Mouse (Mus musculus) kidney, embryonic 16.5 days (tissue): ENCODE measurements around the gene Bsn. TPM values are rescaled to one million over a fixed set of nuclear protein-coding genes. Genes with fewer than 3 reads are reported as not detected.

Experiments
- ATAC-seq: fragments of 200-750 bp; cut with Nextera tagmentation; 2 replicates; pipeline ENCODE4 v1.8.0; 2017; ENCODE audit warnings: moderate TSS enrichment; ENCODE audit not compliant: low FRiP score, low TSS enrichment
- H3K27ac ChIP-seq: fragments of 300-500 bp; sonication (generic); 2 replicates; pipeline ENCODE4 v1.5.1; 2014; ENCODE audit warnings: low read length
- H3K27me3 ChIP-seq: fragments of 300-500 bp; sonication (generic); 2 replicates; pipeline ENCODE4 v1.6.1; 2014; ENCODE audit warnings: low read length, control low read depth, mixed read lengths; ENCODE audit not compliant: insufficient read depth
- H3K36me3 ChIP-seq: fragments of 300-500 bp; sonication (generic); 2 replicates; pipeline ENCODE4 v1.6.1; 2014; ENCODE audit warnings: low read length, control low read depth, mixed read lengths; ENCODE audit not compliant: insufficient read depth
- H3K4me1 ChIP-seq: fragments of 300-500 bp; sonication (generic); 2 replicates; pipeline ENCODE4 v1.6.1; 2014; ENCODE audit warnings: low read length, control low read depth, mixed read lengths; ENCODE audit not compliant: insufficient read depth
- H3K4me2 ChIP-seq: fragments of 300-500 bp; sonication (generic); replicated peaks from 2 replicates; pipeline ENCODE4 v1.6.1; 2014; ENCODE audit warnings: low read depth, low read length
- H3K4me3 ChIP-seq: fragments of 300-500 bp; sonication (generic); 2 replicates; pipeline ENCODE4 v1.5.1; 2014; ENCODE audit warnings: mild to moderate bottlenecking, low read length
- H3K9ac ChIP-seq: fragments of 300-500 bp; sonication (generic); replicated peaks from 2 replicates; pipeline ENCODE4 v1.6.1; 2014; ENCODE audit warnings: low read length
- H3K9me3 ChIP-seq: fragments of 300-500 bp; sonication (generic); 2 replicates; pipeline ENCODE4 v1.6.1; 2016; ENCODE audit warnings: low read length, control low read depth
- WGBS: fragments of 180-500 bp; shearing (Covaris S2); extraction: QIAGEN DNeasy Blood & Tissue Kit; methylation state at CpG from one replicate; pipeline ENCODE4 v1.1.7; 2014; 5-methylcytosine and 5-hydroxymethylcytosine counted together
- polyA plus RNA-seq: library from polyadenylated mRNA; unstranded; fragments of >200 nt; fragmentation: Nextera tagmentation; extraction: Ambion mirVana; gene quantifications from 2 replicates; pipeline ENCODE4 v1.2.1, GENCODE M21; 2015

The Bsn gene
- polyA plus RNA-seq, 1 experiment from 2014 or later: 0.67 TPM

DNA sequence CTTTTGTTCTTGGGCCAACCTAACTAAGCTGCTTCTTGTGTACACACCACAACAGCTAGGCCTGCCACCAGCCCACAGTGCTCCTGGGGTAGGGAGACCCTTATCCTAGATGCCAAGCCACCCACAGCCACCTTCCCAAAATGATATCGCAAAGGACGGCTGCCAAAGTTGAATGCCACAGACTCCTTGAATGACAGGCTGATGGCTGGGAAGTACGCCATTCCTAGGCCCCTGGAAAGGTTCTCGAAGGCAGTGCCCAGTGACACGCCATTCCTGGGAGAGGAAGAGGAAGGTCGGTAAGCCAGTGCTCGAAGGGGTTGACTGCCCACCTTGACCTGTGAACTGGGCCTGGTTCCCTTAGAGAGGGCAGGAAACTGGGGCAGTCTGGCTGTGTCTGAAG is 120.7 kb downstream of the Bsn start:
- H3K4me3 ChIP-seq: no peak overlapping the region
- H3K36me3 ChIP-seq: peaks cover 14% of the 10 kb centered on the region
- H3K9me3 ChIP-seq: no peaks in the 10 kb centered on the region
- H3K9ac ChIP-seq: no peak overlapping the region
- H3K4me1 ChIP-seq: no peaks in the 10 kb centered on the region
- no peak for ATAC-seq
- no peak overlapping the region for H3K27ac ChIP-seq
- H3K4me2 ChIP-seq: no peak overlapping the region
- no peaks in the 10 kb centered on the region for H3K27me3 ChIP-seq
- 87% methylated on average over 7 of the region's 7 CpGs for WGBS

DNA sequence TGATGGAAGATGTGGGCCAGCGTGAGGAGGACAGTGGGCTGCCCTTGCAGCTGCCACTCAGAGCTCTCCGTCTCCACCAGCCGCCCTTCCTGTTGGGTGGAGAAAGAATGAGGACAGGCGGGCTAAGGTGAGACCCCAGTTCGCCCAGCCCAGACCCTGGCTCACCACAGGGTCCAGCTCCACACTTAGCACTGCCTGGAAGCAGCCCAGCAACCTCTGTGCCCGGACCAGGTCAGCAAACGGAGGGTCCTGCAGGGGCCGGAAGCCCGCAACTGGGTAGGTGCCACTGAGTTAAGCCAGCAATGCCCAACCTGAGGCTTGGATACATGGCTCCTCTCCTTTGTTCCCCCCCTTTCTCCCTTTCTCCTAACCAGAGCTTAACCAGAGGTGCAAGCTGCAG is 121.2 kb downstream of the Bsn start:
- no peak overlapping the region for H3K9ac ChIP-seq
- WGBS: 90% methylated on average over 9 of the region's 9 CpGs
- no peak for ATAC-seq
- no peak overlapping the region for H3K4me2 ChIP-seq
- H3K36me3 ChIP-seq: peaks cover 17% of the 10 kb centered on the region
- no peak overlapping the region for H3K4me3 ChIP-seq
- H3K27ac ChIP-seq: no peak overlapping the region
- H3K9me3 ChIP-seq: no peaks in the 10 kb centered on the region
- no peaks in the 10 kb centered on the region for H3K27me3 ChIP-seq
- no peaks in the 10 kb centered on the region for H3K4me1 ChIP-seq

DNA sequence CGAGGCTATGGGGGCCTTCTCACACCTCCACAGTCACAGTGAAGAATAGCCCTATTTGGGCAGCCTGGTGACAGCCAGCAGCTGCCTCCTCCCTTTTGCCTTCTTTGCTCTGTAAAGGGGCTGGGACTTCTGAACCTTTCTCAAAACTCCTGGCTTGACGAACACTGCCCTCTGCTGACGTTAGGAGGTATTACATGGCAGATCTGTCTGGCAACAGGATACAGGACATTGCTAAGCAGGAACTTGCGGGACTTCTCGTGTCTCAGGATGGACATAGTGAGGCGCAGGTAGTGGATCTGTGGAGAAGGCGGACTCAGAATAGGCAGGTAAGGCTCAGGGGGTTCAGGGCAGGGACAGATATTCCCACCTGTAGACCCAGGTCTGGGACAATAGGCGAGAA is 122.3 kb downstream of the Bsn start:
- WGBS: 16% methylated on average over 8 of the region's 8 CpGs
- no peak overlapping the region for H3K4me3 ChIP-seq
- no peak overlapping the region for H3K27ac ChIP-seq
- H3K36me3 ChIP-seq: peaks cover 25% of the 10 kb centered on the region
- no peaks in the 10 kb centered on the region for H3K9me3 ChIP-seq
- no peaks in the 10 kb centered on the region for H3K27me3 ChIP-seq
- no peak overlapping the region for H3K9ac ChIP-seq
- no peak overlapping the region for H3K4me2 ChIP-seq
- peak; percentile 36 for ATAC-seq
- no peaks in the 10 kb centered on the region for H3K4me1 ChIP-seq

DNA sequence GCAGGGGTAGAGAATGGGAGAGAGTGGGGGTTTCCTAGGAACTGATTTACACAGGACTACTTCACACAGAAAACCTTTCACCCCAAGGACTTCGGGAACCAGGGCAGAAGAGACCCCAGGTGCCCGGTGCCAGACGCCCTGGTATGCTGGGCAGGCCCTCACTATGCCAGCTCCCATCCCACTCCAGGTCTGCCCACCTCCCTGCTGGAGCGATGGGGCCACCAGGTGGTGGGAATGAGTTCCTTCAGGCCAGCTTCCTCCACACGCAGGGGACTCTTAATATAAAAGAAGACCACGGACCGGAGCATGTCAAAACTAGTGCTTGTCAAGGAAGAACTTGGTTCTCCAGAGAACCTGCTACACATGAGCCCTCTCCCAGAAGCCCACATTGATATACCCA is 123.0 kb downstream of the Bsn start:
- no peaks in the 10 kb centered on the region for H3K4me1 ChIP-seq
- WGBS: 77% methylated on average over 7 of the region's 7 CpGs
- no peaks in the 10 kb centered on the region for H3K9me3 ChIP-seq
- no peaks in the 10 kb centered on the region for H3K27me3 ChIP-seq
- H3K4me2 ChIP-seq: no peak overlapping the region
- H3K9ac ChIP-seq: no peak overlapping the region
- ATAC-seq: no peak
- H3K4me3 ChIP-seq: no peak overlapping the region
- peaks cover 29% of the 10 kb centered on the region for H3K36me3 ChIP-seq
- H3K27ac ChIP-seq: no peak overlapping the region

DNA sequence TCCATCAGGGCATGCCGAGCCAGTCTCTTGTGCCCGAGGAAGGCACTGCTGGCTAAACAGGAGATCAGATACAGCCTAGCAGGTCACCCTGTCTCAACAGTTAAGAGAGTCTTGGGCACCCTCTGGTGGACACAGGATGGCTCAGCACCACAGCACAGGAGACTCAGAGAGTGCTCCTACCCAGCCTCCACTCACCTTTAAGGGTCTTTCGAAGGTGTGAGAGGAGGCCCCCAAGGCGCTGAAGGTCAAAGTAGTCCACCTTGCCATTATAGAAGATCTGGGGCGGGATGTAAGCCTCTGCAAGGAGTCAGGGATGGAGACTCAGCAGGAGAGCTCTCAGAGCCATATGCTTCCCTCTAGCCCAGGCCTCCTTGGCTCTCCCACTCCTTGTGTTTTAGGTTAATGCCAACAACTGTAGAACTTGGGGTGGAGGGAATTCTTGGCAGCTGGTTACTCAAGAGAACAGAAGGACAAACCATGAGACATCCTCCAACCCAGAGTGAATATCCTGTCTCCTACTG is 124.6 kb downstream of the Bsn start:
- no peaks in the 10 kb centered on the region for H3K4me1 ChIP-seq
- H3K27ac ChIP-seq: no peak overlapping the region
- WGBS: 41% methylated on average over 5 of the region's 5 CpGs
- ATAC-seq: peak; percentile 60
- no peak overlapping the region for H3K4me2 ChIP-seq
- H3K9me3 ChIP-seq: no peaks in the 10 kb centered on the region
- no peaks in the 10 kb centered on the region for H3K27me3 ChIP-seq
- no peak overlapping the region for H3K4me3 ChIP-seq
- H3K9ac ChIP-seq: no peak overlapping the region
- H3K36me3 ChIP-seq: peaks cover 20% of the 10 kb centered on the region

DNA sequence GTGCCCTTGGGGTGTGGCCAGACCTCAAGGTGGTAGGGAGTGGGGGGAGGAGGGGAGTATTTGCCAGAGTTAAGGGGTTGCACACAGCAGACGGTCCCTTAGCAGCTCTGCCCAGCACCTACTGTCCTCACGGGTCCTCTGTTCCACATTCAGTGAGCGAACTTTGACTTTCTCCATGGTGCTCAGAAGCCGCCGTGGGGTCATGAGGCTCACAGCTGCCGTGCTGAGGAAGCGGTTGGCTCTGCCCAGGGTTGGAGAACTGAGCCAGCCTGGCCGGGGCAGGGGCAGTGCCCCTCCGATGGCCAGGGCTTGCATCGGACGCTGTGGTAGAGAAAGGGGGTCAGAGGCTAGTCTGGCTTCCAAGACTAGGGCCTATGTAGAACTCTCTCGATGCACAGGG is 126.8 kb downstream of the Bsn start:
- no peak overlapping the region for H3K4me2 ChIP-seq
- H3K4me1 ChIP-seq: no peaks in the 10 kb centered on the region
- H3K9me3 ChIP-seq: no peaks in the 10 kb centered on the region
- no peak for ATAC-seq
- 89% methylated on average over 12 of the region's 12 CpGs for WGBS
- no peak overlapping the region for H3K27ac ChIP-seq
- peaks cover 31% of the 10 kb centered on the region for H3K36me3 ChIP-seq
- H3K27me3 ChIP-seq: no peaks in the 10 kb centered on the region
- no peak overlapping the region for H3K4me3 ChIP-seq
- H3K9ac ChIP-seq: no peak overlapping the region

DNA sequence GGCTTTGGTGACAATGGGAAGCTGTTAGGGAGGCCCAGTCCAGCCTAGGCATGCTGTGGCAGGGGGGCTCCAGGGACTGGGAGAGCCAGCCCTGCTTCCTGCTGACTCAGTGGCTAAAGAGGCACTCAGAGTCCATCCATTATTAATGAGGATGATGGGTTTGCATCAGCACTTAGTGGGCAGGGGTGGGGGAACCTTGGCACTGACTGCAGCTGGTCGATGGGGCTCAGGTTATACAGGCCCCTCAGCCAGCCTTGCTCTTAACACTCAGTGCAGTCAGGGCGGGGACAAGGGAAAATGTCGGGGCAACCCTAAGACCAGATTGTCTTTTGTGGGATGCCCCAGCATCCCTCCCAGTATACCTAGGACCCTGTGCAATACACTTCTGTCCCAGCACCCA is 128.0 kb downstream of the Bsn start:
- peaks cover 41% of the 10 kb centered on the region for H3K36me3 ChIP-seq
- no peak for ATAC-seq
- H3K4me1 ChIP-seq: no peaks in the 10 kb centered on the region
- H3K27me3 ChIP-seq: no peaks in the 10 kb centered on the region
- H3K9me3 ChIP-seq: no peaks in the 10 kb centered on the region
- 82% methylated on average over 3 of the region's 3 CpGs for WGBS
- H3K9ac ChIP-seq: no peak overlapping the region
- H3K27ac ChIP-seq: no peak overlapping the region
- H3K4me2 ChIP-seq: no peak overlapping the region
- H3K4me3 ChIP-seq: no peak overlapping the region

DNA sequence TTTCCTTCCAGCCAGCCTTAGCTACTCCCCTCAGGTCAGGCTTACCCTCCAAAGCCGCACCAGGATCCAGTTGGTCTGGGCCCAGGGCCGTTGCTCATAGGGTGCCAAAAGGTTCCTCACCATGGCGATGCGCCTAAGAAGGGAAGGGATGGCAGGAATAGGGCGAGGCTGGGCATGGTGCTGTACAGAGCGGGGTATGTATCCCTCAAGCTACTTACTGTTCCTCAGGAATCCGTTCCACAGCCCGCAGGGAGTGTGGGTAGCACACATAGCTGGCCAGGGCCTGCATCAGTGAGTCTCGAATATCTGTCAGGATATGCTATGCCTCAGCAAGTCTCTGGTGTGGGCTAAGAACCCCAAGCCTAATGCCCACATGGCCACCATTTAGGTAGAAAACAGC is 131.9 kb downstream of the Bsn start:
- ATAC-seq: no peak
- 92% methylated on average over 9 of the region's 9 CpGs for WGBS
- Histone ChIP-seq H3K4me1 (peaks cover under 1% of the 10 kb centered on the region), H3K9ac (no peak overlapping the region), H3K27ac (no peak overlapping the region), H3K27me3 (no peaks in the 10 kb centered on the region), H3K36me3 (peaks cover 64% of the 10 kb centered on the region), H3K9me3 (no peaks in the 10 kb centered on the region), H3K4me3 (no peak overlapping the region), H3K4me2 (no peak overlapping the region)

DNA sequence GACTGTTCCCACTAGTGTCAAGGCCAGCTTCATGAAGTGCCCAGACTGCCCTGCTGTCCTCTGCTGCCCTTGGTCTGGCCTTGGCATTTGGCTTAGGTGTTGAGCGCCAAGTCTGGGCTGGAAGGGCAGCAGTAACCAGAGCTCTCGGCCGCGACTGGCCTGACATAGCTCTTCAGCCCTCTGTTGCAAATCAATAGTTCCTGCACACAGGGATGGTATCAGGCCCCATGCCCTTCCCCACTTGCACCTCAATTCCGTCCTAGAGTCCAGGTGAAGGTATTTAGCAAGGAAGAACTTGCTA is 133.0 kb downstream of the Bsn start:
- Histone ChIP-seq H3K9ac (no peak overlapping the region), H3K9me3 (no peaks in the 10 kb centered on the region), H3K4me1 (peaks cover 4% of the 10 kb centered on the region), H3K27ac (no peak overlapping the region), H3K4me2 (no peak overlapping the region), H3K36me3 (peaks cover 58% of the 10 kb centered on the region), H3K4me3 (no peak overlapping the region), H3K27me3 (no peaks in the 10 kb centered on the region)
- no peak for ATAC-seq
- 92% methylated on average over 5 of the region's 5 CpGs for WGBS

DNA sequence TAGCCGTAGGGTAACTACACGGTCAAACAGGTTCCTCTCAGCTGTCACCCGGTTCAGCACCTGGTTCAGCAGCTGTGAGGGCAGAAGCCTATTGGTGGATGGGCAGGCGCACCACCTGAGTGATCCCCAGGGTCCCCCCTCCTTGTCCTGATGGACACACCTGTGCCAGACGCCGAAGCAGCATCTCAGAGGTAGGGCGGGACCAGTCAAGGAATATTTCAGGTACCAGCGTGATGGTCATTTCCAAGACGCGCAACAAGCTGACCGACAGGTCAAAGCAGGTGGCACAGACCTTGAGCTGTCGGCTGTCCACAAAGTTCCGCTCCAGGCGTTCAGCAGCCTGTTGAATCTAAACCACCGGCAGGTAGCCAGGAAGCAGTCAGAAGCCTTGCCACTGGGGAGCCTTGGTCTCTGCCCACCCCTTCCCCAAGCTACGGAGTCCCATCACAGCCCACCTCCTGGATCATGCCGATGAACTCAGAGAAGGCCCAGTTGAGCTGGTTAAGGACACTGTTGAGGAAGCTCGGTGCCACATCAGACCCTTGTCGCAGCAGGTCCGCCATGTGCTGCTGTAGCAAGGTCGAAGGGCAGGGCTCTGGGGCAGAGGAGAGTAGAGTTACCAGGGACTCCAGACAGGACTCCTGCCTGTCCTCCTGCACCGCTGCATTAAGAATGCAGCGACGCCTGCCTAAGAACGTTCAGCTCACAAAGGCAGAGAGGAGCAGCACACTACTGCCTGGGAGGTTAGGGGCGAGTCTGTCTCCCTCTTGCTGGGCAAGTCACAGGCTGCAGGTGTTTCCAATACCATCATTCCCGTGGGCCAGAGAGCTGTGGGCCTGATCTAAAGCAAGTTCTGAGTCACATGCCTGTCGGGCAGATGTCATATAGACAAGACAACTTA is 133.6 kb downstream of the Bsn start:
- no peak overlapping the region for H3K9ac ChIP-seq
- H3K36me3 ChIP-seq: peaks cover 61% of the 10 kb centered on the region
- H3K4me1 ChIP-seq: peaks cover 4% of the 10 kb centered on the region
- 76% methylated on average over 28 of the region's 28 CpGs for WGBS
- no peak overlapping the region for H3K4me3 ChIP-seq
- H3K4me2 ChIP-seq: no peak overlapping the region
- ATAC-seq: no peak
- H3K27me3 ChIP-seq: no peaks in the 10 kb centered on the region
- H3K9me3 ChIP-seq: no peaks in the 10 kb centered on the region
- no peak overlapping the region for H3K27ac ChIP-seq
